Mouse (Mus musculus): ENCODE data around the gene Slc5a8. TPM values are rescaled to one million over a fixed set of nuclear protein-coding genes. Genes with fewer than 3 reads are reported as not detected.

Gene Slc5a8
- polyA plus RNA-seq, 1 experiment from 2014 or later = 0.15 TPM

DNA sequence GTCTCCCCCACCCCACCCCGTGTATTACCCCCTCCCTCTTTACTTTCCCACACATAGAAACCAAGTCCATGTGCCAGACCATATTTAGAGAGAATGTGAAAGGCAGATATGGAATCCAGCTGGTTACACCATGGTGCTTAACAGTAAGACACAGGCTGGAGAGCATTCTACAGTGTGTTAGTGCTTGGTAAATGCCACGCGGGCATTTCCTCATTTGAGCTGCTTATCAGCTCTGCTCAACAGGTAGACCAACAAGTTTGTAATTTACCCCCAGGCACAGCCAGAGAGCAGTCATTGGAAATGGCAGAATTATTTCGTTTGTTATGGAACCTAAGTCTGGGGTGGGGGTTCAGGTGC, 64.5 kb downstream of the Slc5a8 start:
- Histone ChIP-seq H3K36me3 (ENCODE audit: control insufficient read depth, insufficient read depth, low read length) (0 out of 2 replicates have a peak, but pooled peaks cover 2% of the 10 kb centered on the region), H3K4me3 (ENCODE audit: low read depth, low read length) (no peak overlapping the region), H3K27me3 (ENCODE audit: control insufficient read depth, insufficient read depth, low read depth, low read length) (no peaks in the 10 kb centered on the region), H3K9ac (ENCODE audit: low read depth, low read length) (no peak overlapping the region), H3K9me3 (replicated peaks; ENCODE audit: control insufficient read depth, low read length, poor library complexity, severe bottlenecking) (no peaks in the 10 kb centered on the region), H3K4me2 (ENCODE audit: low read length) (no peak overlapping the region), H3K27ac (ENCODE audit: low read length) (no peak overlapping the region), H3K4me1 (ENCODE audit: control insufficient read depth, insufficient read depth, low read length) (no peaks in the 10 kb centered on the region)
- WGBS = 85% methylated on average over 4 of the region's 4 CpGs
- ATAC-seq = no peak

GRCm38 (mm10) chr10:88960791-88961190, 75.0 kb downstream of the Slc5a8 start:
- no peaks in the 10 kb centered on the region for H3K9me3 ChIP-seq (replicated peaks; ENCODE audit: control insufficient read depth, low read length, poor library complexity, severe bottlenecking)
- H3K4me2 ChIP-seq (ENCODE audit: low read length) = no peak overlapping the region
- H3K4me3 ChIP-seq (ENCODE audit: low read depth, low read length) = no peak overlapping the region
- H3K36me3 ChIP-seq (ENCODE audit: control insufficient read depth, insufficient read depth, low read length) = no peaks in the 10 kb centered on the region
- H3K4me1 ChIP-seq (ENCODE audit: control insufficient read depth, insufficient read depth, low read length) = no peaks in the 10 kb centered on the region
- 79% methylated on average over 5 of the region's 5 CpGs for WGBS
- H3K27me3 ChIP-seq (ENCODE audit: control insufficient read depth, insufficient read depth, low read depth, low read length) = no peaks in the 10 kb centered on the region
- no peak overlapping the region for H3K9ac ChIP-seq (ENCODE audit: low read depth, low read length)
- ATAC-seq = no peak
- H3K27ac ChIP-seq (ENCODE audit: low read length) = no peak overlapping the region

GRCm38 (mm10) chr10:88968586-88968985, 82.8 kb downstream of the Slc5a8 start:
- 90% methylated on average over 5 of the region's 5 CpGs for WGBS
- Histone ChIP-seq H3K27ac (ENCODE audit: low read length) (no peak overlapping the region), H3K4me2 (ENCODE audit: low read length) (no peak overlapping the region), H3K27me3 (ENCODE audit: control insufficient read depth, insufficient read depth, low read depth, low read length) (no peaks in the 10 kb centered on the region), H3K36me3 (ENCODE audit: control insufficient read depth, insufficient read depth, low read length) (no peaks in the 10 kb centered on the region), H3K9me3 (replicated peaks; ENCODE audit: control insufficient read depth, low read length, poor library complexity, severe bottlenecking) (no peaks in the 10 kb centered on the region), H3K4me1 (ENCODE audit: control insufficient read depth, insufficient read depth, low read length) (no peaks in the 10 kb centered on the region), H3K4me3 (ENCODE audit: low read depth, low read length) (no peak overlapping the region), H3K9ac (ENCODE audit: low read depth, low read length) (no peak overlapping the region)
- ATAC-seq = no peak

GRCm38 (mm10) chr10:88970951-88971725, 85.3 kb downstream of the Slc5a8 start:
- Histone ChIP-seq H3K9ac (ENCODE audit: low read depth, low read length) (no peak overlapping the region), H3K4me3 (ENCODE audit: low read depth, low read length) (no peak overlapping the region), H3K9me3 (replicated peaks; ENCODE audit: control insufficient read depth, low read length, poor library complexity, severe bottlenecking) (no peaks in the 10 kb centered on the region), H3K4me2 (ENCODE audit: low read length) (no peak overlapping the region), H3K36me3 (ENCODE audit: control insufficient read depth, insufficient read depth, low read length) (no peaks in the 10 kb centered on the region), H3K27me3 (ENCODE audit: control insufficient read depth, insufficient read depth, low read depth, low read length) (no peaks in the 10 kb centered on the region), H3K4me1 (ENCODE audit: control insufficient read depth, insufficient read depth, low read length) (no peaks in the 10 kb centered on the region), H3K27ac (ENCODE audit: low read length) (no peak overlapping the region)
- 89% methylated on average over 7 of the region's 7 CpGs for WGBS
- ATAC-seq = no peak

GRCm38 (mm10) chr10:88978932-88979331, 93.1 kb downstream of the Slc5a8 start:
- Histone ChIP-seq H3K27me3 (ENCODE audit: control insufficient read depth, insufficient read depth, low read depth, low read length) (no peaks in the 10 kb centered on the region), H3K9me3 (replicated peaks; ENCODE audit: control insufficient read depth, low read length, poor library complexity, severe bottlenecking) (no peaks in the 10 kb centered on the region), H3K4me2 (ENCODE audit: low read length) (no peak overlapping the region), H3K4me3 (ENCODE audit: low read depth, low read length) (no peak overlapping the region), H3K9ac (ENCODE audit: low read depth, low read length) (no peak overlapping the region), H3K4me1 (ENCODE audit: control insufficient read depth, insufficient read depth, low read length) (no peaks in the 10 kb centered on the region), H3K36me3 (ENCODE audit: control insufficient read depth, insufficient read depth, low read length) (no peaks in the 10 kb centered on the region), H3K27ac (ENCODE audit: low read length) (no peak overlapping the region)
- no peak for ATAC-seq
- WGBS = 62% methylated on average over 6 of the region's 6 CpGs

Other genes starting within 250 kb of the Slc5a8 start
- gene Spic, start 201.0 kb upstream of the Slc5a8 start, polyA plus RNA-seq (2015; fragmentation: Nextera tagmentation; extraction: Ambion mirVana) = not detected in 2 replicates
- 159 and 165 TPM in 2 replicates for gene Arl1, start 155.1 kb upstream of the Slc5a8 start, polyA plus RNA-seq (2015; fragmentation: Nextera tagmentation; extraction: Ambion mirVana)
- gene Utp20, start 59.2 kb upstream of the Slc5a8 start, polyA plus RNA-seq (2015; fragmentation: Nextera tagmentation; extraction: Ambion mirVana) = 8.0 and 10.9 TPM in 2 replicates